Mouse (Mus musculus): ENCODE data around the gene Olfr813.
"Not testable (repeated sequence)": the region's sequence is repeated elsewhere in the genome, so short reads cannot be mapped to it uniquely, and the experiment has no call there.

The Olfr813 gene

GRCm38 (mm10) chr10:129855067-129855466 lies at the start of gene Olfr813:
TSS of gene Olfr813 (plus strand) at chr10:129855367.
- DNase-seq: no peak

- DNase-seq: no peak
These were observed 9.2 kb upstream of the Olfr813 start, which contains the start of gene Olfr812 for GRCm38 (mm10) chr10:129845994-129846393. TSS of gene Olfr812 (minus strand) at chr10:129846094.

- no peak for DNase-seq
These were observed 7.8 kb upstream of the Olfr813 start for GRCm38 (mm10) chr10:129847343-129847742.

GRCm38 (mm10) chr10:129879751-129880150 lies 24.6 kb downstream of the Olfr813 start, which contains the start of gene Olfr814:
TSS of gene Olfr814 (minus strand) at chr10:129879851.
- not testable (repeated sequence) for DNase-seq

- not testable (repeated sequence) for DNase-seq
These were observed 30.3 kb downstream of the Olfr813 start for GRCm38 (mm10) chr10:129885496-129885895.

GRCm38 (mm10) chr10:129885934-129886333 lies 30.8 kb downstream of the Olfr813 start:
- DNase-seq: no peak

GRCm38 (mm10) chr10:129905767-129906166 lies 50.6 kb downstream of the Olfr813 start, which contains the start of gene Olfr815:
TSS of gene Olfr815 (minus strand) at chr10:129905867.
- DNase-seq: not testable (repeated sequence)
